Mouse (Mus musculus) testis, adult 2 months (tissue): Measurements from ENCODE around the gene Hist1h1t. TPM values are rescaled to one million over a fixed set of nuclear protein-coding genes. Genes with fewer than 3 reads are reported as not detected.

Experiments used
- H3K27ac ChIP-seq: fragments of 200-500 bp; 2 replicates; pipeline ENCODE4 v1.5.1; 2012; ENCODE audit warnings: low read depth, low read length; ENCODE audit not compliant: control insufficient read depth, insufficient read depth
- H3K27me3 ChIP-seq: fragments of 200-500 bp; 2 replicates; pipeline ENCODE4 v1.6.1; 2012; ENCODE audit warnings: mild to moderate bottlenecking, low read length, moderate library complexity; ENCODE audit not compliant: control insufficient read depth, insufficient read depth
- H3K36me3 ChIP-seq: fragments of 200-500 bp; 2 replicates; pipeline ENCODE4 v1.6.1; 2012; ENCODE audit warnings: mild to moderate bottlenecking, low read length; ENCODE audit not compliant: control insufficient read depth, insufficient read depth
- H3K4me1 ChIP-seq: fragments of 200-500 bp; 2 replicates; pipeline ENCODE4 v1.6.1; 2012; ENCODE audit warnings: low read length; ENCODE audit not compliant: control insufficient read depth, insufficient read depth
- H3K4me3 ChIP-seq: fragments of 200-500 bp; 2 replicates; pipeline ENCODE4 v1.5.1; 2012; ENCODE audit warnings: low read depth, mild to moderate bottlenecking, low read length, moderate library complexity, mixed read lengths; ENCODE audit not compliant: control insufficient read depth
- CTCF ChIP-seq: fragments of 200-500 bp; IDR thresholded peaks from 2 replicates; pipeline ENCODE4 v1.5.1; 2012; ENCODE audit warnings: low read depth, mild to moderate bottlenecking, inconsistent platforms, low read length, moderate library complexity; ENCODE audit not compliant: control insufficient read depth, insufficient read depth, insufficient replicate concordance
- POLR2A ChIP-seq: fragments of 200-500 bp; IDR thresholded peaks from 2 replicates; pipeline ENCODE4 v1.6.1; 2012; ENCODE audit warnings: low read depth, mild to moderate bottlenecking, inconsistent platforms, low read length, moderate library complexity; ENCODE audit not compliant: control insufficient read depth
- polyA plus RNA-seq: library from polyadenylated mRNA; depleted of rRNA; stranded (reverse); fragments of >200 nt; gene quantifications from 2 replicates; pipeline ENCODE4 v1.2.3, GENCODE M21; 2012

Hist1h1t gene
- polyA plus RNA-seq, 1 experiment = 24.8 TPM

GRCm38 (mm10) chr13:23685121-23685861 is 10.3 kb upstream of the Hist1h1t start:
- Histone ChIP-seq H3K27ac (peak overlapping the region; percentile 36), H3K4me1 (peaks cover 4% of the 10 kb centered on the region; the same call in 1 of the 2 replicates), H3K27me3 (no peaks in the 10 kb centered on the region), H3K36me3 (no peaks in the 10 kb centered on the region), H3K4me3 (peak overlapping the region; percentile 49; the same call in 1 of the 2 replicates)
- no peak for TF ChIP-seq CTCF
- TF ChIP-seq POLR2A = no peak

- H3K36me3 ChIP-seq = no peaks in the 10 kb centered on the region
- TF ChIP-seq CTCF = no peak
- TF ChIP-seq POLR2A = no peak
- H3K27ac ChIP-seq = no peak overlapping the region; the same call in 1 of the 2 replicates
- H3K4me1 ChIP-seq = peaks cover 4% of the 10 kb centered on the region; the same call in 1 of the 2 replicates
- H3K27me3 ChIP-seq = no peaks in the 10 kb centered on the region
- no peak overlapping the region; the same call in 1 of the 2 replicates for H3K4me3 ChIP-seq
These were observed 9.6 kb upstream of the Hist1h1t start for GRCm38 (mm10) chr13:23685966-23686365.

- H3K4me1 ChIP-seq = peaks cover 4% of the 10 kb centered on the region; the same call in 1 of the 2 replicates
These were observed 8.4 kb upstream of the Hist1h1t start for GRCm38 (mm10) chr13:23687181-23687580.

GRCm38 (mm10) chr13:23687907-23688306 is 7.7 kb upstream of the Hist1h1t start:
- Histone ChIP-seq H3K27me3 (no peaks in the 10 kb centered on the region), H3K36me3 (no peaks in the 10 kb centered on the region), H3K27ac (no peak overlapping the region), H3K4me1 (peaks cover 1% of the 10 kb centered on the region; the same call in 1 of the 2 replicates), H3K4me3 (no peak overlapping the region)
- TF ChIP-seq CTCF (no peak), POLR2A (no peak)

More at GRCm38 (mm10) chr13:23687181-23687580, 8.4 kb upstream of the Hist1h1t start:
- TF ChIP-seq CTCF = no peak
- TF ChIP-seq POLR2A = no peak
- H3K4me3 ChIP-seq = no peak overlapping the region
- no peak overlapping the region for H3K27ac ChIP-seq
- no peaks in the 10 kb centered on the region for H3K27me3 ChIP-seq
- no peaks in the 10 kb centered on the region for H3K36me3 ChIP-seq

- Histone ChIP-seq H3K36me3 (no peaks in the 10 kb centered on the region), H3K4me3 (no peak overlapping the region), H3K4me1 (no peaks in the 10 kb centered on the region; the same call in 1 of the 2 replicates), H3K27ac (no peak overlapping the region), H3K27me3 (no peaks in the 10 kb centered on the region)
- no peak for TF ChIP-seq CTCF
- no peak for TF ChIP-seq POLR2A
These were observed 6.7 kb upstream of the Hist1h1t start for GRCm38 (mm10) chr13:23688956-23689355.

- Histone ChIP-seq H3K27me3 (no peaks in the 10 kb centered on the region), H3K4me3 (no peak overlapping the region), H3K4me1 (no peaks in the 10 kb centered on the region; the same call in 1 of the 2 replicates), H3K27ac (no peak overlapping the region), H3K36me3 (no peaks in the 10 kb centered on the region)
- TF ChIP-seq POLR2A = no peak
- no peak for TF ChIP-seq CTCF
These were observed 6.2 kb upstream of the Hist1h1t start for GRCm38 (mm10) chr13:23689459-23689858.

- peaks cover 13% of the 10 kb centered on the region for H3K4me1 ChIP-seq
- H3K4me3 ChIP-seq = no peak overlapping the region
- TF ChIP-seq CTCF (no peak), POLR2A (no peak)
- H3K36me3 ChIP-seq = no peaks in the 10 kb centered on the region
- no peaks in the 10 kb centered on the region for H3K27me3 ChIP-seq
- H3K27ac ChIP-seq = no peak overlapping the region
These were observed 1.7 kb upstream of the Hist1h1t start for GRCm38 (mm10) chr13:23693856-23694440.
